Mouse (Mus musculus) cerebellum, adult 2 months (tissue): ENCODE data around the gene Atrnl1.

Source experiments
- CTCF ChIP-seq: fragments of 200-500 bp; IDR thresholded peaks from 2 replicates; pipeline ENCODE4 v1.5.1; 2011; ENCODE audit warnings: low read depth, mild to moderate bottlenecking, control low read depth, low read length, moderate library complexity, borderline replicate concordance; ENCODE audit not compliant: insufficient read depth
- POLR2A ChIP-seq: fragments of 200-500 bp; IDR thresholded peaks from 2 replicates; pipeline ENCODE4 v1.6.1; 2011; ENCODE audit warnings: low read length, control low read depth, borderline replicate concordance; ENCODE audit not compliant: insufficient read depth

- TF ChIP-seq CTCF: no peak
- TF ChIP-seq POLR2A: no peak
Measured at GRCm38 (mm10) chr19:57837882-57838281, 227.0 kb downstream of the Atrnl1 start.
